Mouse (Mus musculus): ENCODE data around the gene Rpl11.
A peak's percentile ranks its signal among the peaks of the same experiment; 100 is the strongest.

DNA sequence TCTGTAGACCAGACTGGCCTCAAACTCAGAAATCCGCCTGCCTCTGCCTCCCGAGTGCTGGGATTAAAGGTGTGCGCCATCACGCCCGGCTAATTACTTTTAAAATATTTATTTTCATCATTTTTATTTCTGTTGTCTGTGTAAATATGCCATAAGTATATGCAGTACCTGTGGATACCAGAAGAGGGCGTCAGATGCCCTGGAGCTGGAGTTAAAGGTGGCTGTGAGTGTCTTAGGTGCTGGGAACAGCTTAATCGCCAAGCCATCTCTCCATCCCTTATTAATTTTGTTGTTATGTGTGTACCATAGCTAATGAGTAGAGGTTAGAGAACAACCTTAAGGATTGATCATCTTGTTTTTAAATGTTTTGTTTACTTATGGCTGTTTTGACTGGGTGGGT, 39.3 kb upstream of the Rpl11 start:
- TF ChIP-seq EP300 (IDR thresholded peaks at IDR 0.05; ENCODE audit: low read depth) (no peak), CTCF (IDR thresholded peaks at IDR 0.05; ENCODE audit: low read depth) (peak; percentile 55)
